Mouse (Mus musculus) forebrain, embryonic 12.5 days (tissue): ENCODE measurements around the gene Il20. TPM values are rescaled to one million over a fixed set of nuclear protein-coding genes. Genes with fewer than 3 reads are reported as not detected.

ENCODE experiments used
- ATAC-seq: fragments of 200-750 bp; cut with Nextera tagmentation; 2 replicates; pipeline ENCODE4 v1.8.0; 2017; ENCODE audit warnings: moderate TSS enrichment; ENCODE audit not compliant: low FRiP score
- H3K27ac ChIP-seq: fragments of 300-500 bp; sonication (generic); 2 replicates; pipeline ENCODE4 v1.5.1; 2016; ENCODE audit warnings: mild to moderate bottlenecking
- H3K27me3 ChIP-seq: fragments of 300-500 bp; sonication (generic); 2 replicates; pipeline ENCODE4 v1.6.1; 2016; ENCODE audit warnings: mild to moderate bottlenecking
- H3K36me3 ChIP-seq: fragments of 300-500 bp; sonication (generic); replicated peaks from 2 replicates; pipeline ENCODE4 v1.6.1; 2016; ENCODE audit warnings: mild to moderate bottlenecking
- H3K4me1 ChIP-seq: fragments of 300-500 bp; sonication (generic); 2 replicates; pipeline ENCODE4 v1.6.1; 2016
- H3K4me2 ChIP-seq: fragments of 300-500 bp; sonication (generic); 2 replicates; pipeline ENCODE4 v1.6.1; 2016; ENCODE audit warnings: mild to moderate bottlenecking, moderate library complexity
- H3K4me3 ChIP-seq: fragments of 300-500 bp; sonication (generic); replicated peaks from 2 replicates; pipeline ENCODE4 v1.5.1; 2016; ENCODE audit warnings: mild to moderate bottlenecking
- H3K9ac ChIP-seq: fragments of 300-500 bp; sonication (generic); 2 replicates; pipeline ENCODE4 v1.6.1; 2016; ENCODE audit warnings: mild to moderate bottlenecking
- H3K9me3 ChIP-seq: fragments of 300-500 bp; sonication (generic); 2 replicates; pipeline ENCODE4 v1.6.1; 2016
- WGBS: fragments of 180-500 bp; shearing (Covaris S2); methylation state at CpG from one replicate; pipeline ENCODE4 v1.1.7; 2016; 5-methylcytosine and 5-hydroxymethylcytosine counted together
- polyA plus RNA-seq: library from polyadenylated mRNA; unstranded; fragments of >200 nt; fragmentation: Nextera tagmentation; extraction: Ambion mirVana; gene quantifications from 2 replicates; pipeline ENCODE4 v1.2.1, GENCODE M21; 2016

The Il20 gene
- not detected in 2 replicates for polyA plus RNA-seq

DNA sequence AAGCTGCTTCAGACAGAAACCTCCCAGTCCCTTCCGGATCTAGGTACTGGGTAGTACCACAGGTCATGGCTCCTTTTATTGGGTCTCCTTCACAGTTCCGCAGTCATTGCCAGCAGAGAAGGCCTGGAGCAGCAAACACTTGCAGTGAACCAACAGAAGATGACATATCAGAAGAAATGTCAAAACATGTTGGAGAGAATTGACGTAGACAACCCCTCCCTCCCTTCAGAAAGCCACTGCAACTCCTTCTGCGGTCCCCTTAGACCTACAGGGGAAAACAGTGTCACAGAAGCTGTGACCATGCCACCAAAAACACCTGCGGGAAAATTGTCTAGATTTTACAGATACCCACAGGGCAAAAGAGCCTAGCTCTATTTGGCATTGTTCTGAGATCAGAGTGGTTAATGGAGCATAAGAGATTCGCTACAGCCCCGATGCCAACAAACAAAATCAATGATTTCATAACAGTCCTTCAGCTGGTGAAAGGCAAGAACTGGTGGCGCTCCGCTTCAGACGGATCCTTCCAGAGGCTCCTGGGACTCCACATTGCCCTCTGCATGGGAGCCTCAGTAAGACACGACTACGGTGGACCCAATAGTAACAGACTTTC, at the start of gene Il20:
Il20 (minus strand) TSS at position 51 of the 610 bp plus-strand sequence.
- no peak within 1 kb of the TSS for H3K4me2 ChIP-seq
- H3K4me1 ChIP-seq, result no peaks in the 10 kb centered on the region
- H3K9ac ChIP-seq, result no peak within 1 kb of the TSS
- WGBS, result 75% methylated on average over 12 of the region's 12 CpGs
- ATAC-seq, result no peak
- H3K27me3 ChIP-seq, result no peaks in the 10 kb centered on the region
- H3K27ac ChIP-seq, result no peak within 1 kb of the TSS
- H3K36me3 ChIP-seq, result no peaks in the 10 kb centered on the region
- H3K9me3 ChIP-seq, result no peaks in the 10 kb centered on the region
- H3K4me3 ChIP-seq, result no peak within 1 kb of the TSS

DNA sequence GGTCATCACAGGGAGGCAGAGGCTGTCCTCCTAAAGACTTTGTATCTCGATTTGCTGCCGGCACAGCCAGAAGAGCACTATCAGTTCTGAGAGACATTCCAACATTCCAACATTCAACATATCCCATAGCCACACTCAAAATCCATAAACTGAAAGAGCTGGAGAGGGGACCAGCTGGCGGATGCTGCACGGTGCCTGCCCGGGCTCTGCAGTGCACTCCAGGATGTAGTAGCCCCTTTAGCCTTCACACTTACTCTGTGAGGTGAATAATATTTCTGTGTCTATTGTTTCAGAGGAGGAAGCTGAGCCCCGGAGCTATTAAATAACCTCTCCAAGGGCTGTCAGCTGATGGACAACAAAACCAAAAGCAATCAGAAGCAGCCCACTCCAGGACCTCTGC, 35.7 kb upstream of the Il20 start:
- no peak for ATAC-seq
- H3K4me1 ChIP-seq, result no peaks in the 10 kb centered on the region
- H3K4me3 ChIP-seq, result no peak overlapping the region
- H3K9ac ChIP-seq, result no peak overlapping the region
- H3K27me3 ChIP-seq, result no peaks in the 10 kb centered on the region
- H3K36me3 ChIP-seq, result no peaks in the 10 kb centered on the region
- H3K4me2 ChIP-seq, result no peak overlapping the region
- 77% methylated on average over 6 of the region's 6 CpGs for WGBS
- no peak overlapping the region for H3K27ac ChIP-seq
- H3K9me3 ChIP-seq, result no peaks in the 10 kb centered on the region

DNA sequence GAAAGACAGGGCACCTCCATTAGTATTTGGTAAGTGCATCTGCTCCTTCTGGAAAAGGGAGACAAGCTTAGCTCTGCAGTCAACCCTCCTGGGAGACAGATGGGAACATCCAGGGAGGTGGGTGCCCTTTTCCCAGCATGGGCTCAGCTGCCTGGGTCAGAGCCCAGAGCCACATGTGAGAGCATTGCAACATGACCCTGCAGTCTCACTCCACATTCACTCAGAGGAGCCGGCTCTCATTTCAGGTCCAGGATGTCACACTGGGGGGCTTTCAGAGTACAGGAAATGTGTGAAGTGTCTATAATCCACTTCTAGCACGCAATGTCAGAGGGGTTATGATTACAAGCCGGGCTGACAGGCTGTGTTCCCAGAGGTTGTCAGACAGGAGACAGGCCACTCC, 30.6 kb upstream of the Il20 start:
- Histone ChIP-seq H3K4me1 (no peaks in the 10 kb centered on the region), H3K27ac (no peak overlapping the region), H3K9me3 (no peaks in the 10 kb centered on the region), H3K9ac (no peak overlapping the region), H3K36me3 (no peaks in the 10 kb centered on the region), H3K4me3 (no peak overlapping the region), H3K27me3 (no peaks in the 10 kb centered on the region), H3K4me2 (no peak overlapping the region)
- WGBS, result 74% methylated on average over 3 of the region's 3 CpGs
- no peak for ATAC-seq

DNA sequence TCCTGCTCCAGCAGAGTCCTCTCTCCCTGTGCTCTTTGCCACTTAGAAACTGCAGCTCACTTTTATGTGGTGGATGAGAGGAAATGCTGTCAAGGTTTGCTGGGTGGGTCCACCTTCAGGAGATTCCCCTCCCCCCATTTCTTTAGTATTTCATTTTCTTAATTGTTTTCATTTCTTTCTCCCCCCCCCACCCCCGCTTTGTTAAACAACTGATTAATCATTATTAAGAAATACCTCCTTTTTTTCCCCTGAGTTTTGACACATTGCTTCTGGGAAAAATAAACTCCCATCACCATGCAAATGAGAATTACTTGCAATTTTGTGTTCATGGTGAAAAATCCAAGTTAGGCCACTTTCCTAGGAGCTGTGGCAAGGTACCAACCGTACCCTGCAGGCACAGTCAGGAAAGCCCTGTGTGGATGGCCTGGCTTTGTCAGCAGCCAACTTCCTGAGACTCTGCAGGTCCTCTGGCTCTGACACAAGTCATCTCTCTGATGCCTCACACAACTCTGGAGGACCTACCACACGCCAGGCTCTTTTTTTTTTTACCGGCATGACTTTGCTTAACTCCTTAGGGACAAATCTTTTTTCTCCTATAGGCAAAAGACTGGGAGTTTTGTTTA, 28.9 kb upstream of the Il20 start, which contains the start of gene Il19:
Il19 (minus strand) TSS at position 51 of the 623 bp plus-strand sequence.
- 78% methylated on average over 4 of the region's 4 CpGs for whole genome bisulfite sequencing
- H3K4me2 ChIP-seq, result no peak within 1 kb of the TSS
- H3K27me3 ChIP-seq, result no peaks in the 10 kb centered on the region
- H3K4me3 ChIP-seq, result no peak within 1 kb of the TSS
- H3K9ac ChIP-seq, result no peak within 1 kb of the TSS
- no peaks in the 10 kb centered on the region for H3K9me3 ChIP-seq
- no peak for ATAC-seq
- H3K4me1 ChIP-seq, result no peaks in the 10 kb centered on the region
- no peaks in the 10 kb centered on the region for H3K36me3 ChIP-seq
- no peak within 1 kb of the TSS for H3K27ac ChIP-seq

DNA sequence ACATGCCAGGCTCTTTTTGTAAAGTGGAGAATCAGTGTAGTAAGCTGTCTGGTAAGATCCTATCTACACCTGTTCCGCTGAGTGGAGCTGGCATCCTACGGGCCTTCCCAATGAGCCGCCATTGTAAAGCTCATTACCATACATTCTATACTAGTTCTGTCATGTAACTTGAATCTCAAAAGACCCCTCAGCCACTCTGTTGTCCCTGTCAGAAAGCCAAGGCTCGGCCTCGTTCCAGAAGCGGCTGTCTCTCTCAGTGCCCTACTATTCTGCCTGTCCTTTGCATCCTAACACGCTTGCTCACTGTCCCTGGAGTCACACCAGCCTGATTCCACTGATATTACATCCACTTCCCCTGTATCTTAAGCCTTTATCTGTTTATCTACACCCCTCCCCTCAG, 26.9 kb upstream of the Il20 start:
- H3K4me2 ChIP-seq, result no peak overlapping the region
- H3K9ac ChIP-seq, result no peak overlapping the region
- ATAC-seq, result no peak
- 68% methylated on average over 7 of the region's 7 CpGs for WGBS
- H3K27ac ChIP-seq, result no peak overlapping the region
- H3K9me3 ChIP-seq, result no peaks in the 10 kb centered on the region
- no peaks in the 10 kb centered on the region for H3K4me1 ChIP-seq
- no peaks in the 10 kb centered on the region for H3K36me3 ChIP-seq
- H3K27me3 ChIP-seq, result no peaks in the 10 kb centered on the region
- no peak overlapping the region for H3K4me3 ChIP-seq

DNA sequence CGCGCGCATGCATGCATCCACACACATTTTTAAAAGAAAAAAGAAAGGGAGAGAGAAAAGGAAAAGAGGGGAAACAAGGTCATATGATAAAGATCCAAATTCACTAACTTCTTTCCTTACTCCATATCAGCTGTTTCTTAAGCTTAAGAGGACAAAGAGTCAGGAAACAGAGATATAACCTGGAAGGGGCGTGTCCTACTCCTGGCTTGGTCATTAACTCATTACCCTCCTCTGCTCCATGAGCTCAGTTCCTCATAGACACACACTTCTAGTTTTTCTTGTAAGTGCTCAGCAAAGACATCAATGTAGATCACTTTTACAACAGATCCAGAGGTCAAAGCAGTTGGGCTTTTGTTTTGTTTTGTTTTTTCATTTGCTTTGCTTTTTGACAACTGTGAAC, 25.9 kb upstream of the Il20 start:
- H3K4me2 ChIP-seq, result no peak overlapping the region
- no peak overlapping the region for H3K4me3 ChIP-seq
- no peaks in the 10 kb centered on the region for H3K27me3 ChIP-seq
- H3K36me3 ChIP-seq, result no peaks in the 10 kb centered on the region
- no peaks in the 10 kb centered on the region for H3K4me1 ChIP-seq
- H3K27ac ChIP-seq, result no peak overlapping the region
- no peak overlapping the region for H3K9ac ChIP-seq
- WGBS, result 93% methylated on average over 4 of the region's 4 CpGs
- ATAC-seq, result no peak
- H3K9me3 ChIP-seq, result no peaks in the 10 kb centered on the region

DNA sequence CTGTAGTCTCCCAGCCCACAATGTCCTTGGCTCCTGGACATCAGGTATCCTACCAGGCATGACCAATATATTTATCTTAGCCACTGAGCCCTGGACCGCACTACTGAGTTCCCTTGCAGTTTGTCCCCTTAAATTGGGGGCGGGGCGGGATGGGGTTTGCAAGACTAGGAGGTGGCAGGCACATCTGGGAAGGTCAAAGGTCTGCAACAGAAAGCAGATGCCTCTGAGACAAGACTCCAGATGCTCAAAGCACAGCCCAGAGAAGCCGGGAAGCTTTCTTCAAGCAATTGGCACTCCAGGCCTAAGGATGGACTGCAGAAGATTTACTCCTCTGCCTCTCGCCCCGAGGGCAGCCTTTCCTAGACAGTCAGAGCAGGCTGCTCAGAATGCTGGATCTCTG, 25.1 kb upstream of the Il20 start:
- 62% methylated on average over 6 of the region's 6 CpGs for WGBS
- no peak overlapping the region for H3K27ac ChIP-seq
- no peak overlapping the region for H3K4me2 ChIP-seq
- H3K9me3 ChIP-seq, result no peaks in the 10 kb centered on the region
- H3K36me3 ChIP-seq, result no peaks in the 10 kb centered on the region
- H3K9ac ChIP-seq, result no peak overlapping the region
- no peak for ATAC-seq
- H3K4me1 ChIP-seq, result no peaks in the 10 kb centered on the region
- H3K4me3 ChIP-seq, result no peak overlapping the region
- H3K27me3 ChIP-seq, result no peaks in the 10 kb centered on the region

DNA sequence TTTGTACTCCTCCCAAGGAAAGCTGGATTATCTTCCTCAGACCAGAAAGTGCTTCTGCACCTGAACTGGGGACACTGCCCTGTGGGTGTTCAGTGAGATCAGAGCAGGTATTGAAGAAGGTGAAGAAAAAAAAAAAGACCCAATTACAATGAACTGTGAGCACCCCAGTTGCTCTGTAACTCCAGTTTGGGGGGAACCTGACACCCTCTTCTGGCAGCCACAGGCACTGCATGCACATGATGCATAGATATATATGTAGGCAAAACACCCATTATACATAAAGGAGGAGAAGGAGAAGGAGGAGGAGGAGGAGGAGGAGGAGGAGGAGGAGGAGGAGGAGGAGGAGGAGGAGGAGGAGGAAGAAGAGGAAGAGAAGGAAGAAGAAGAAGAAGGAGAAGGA, 15.2 kb upstream of the Il20 start:
- H3K36me3 ChIP-seq, result no peaks in the 10 kb centered on the region
- H3K9me3 ChIP-seq, result no peaks in the 10 kb centered on the region
- no peak overlapping the region for H3K4me3 ChIP-seq
- no peak overlapping the region for H3K9ac ChIP-seq
- no peak for ATAC-seq
- H3K4me2 ChIP-seq, result no peak overlapping the region
- H3K27ac ChIP-seq, result no peak overlapping the region
- no peaks in the 10 kb centered on the region for H3K27me3 ChIP-seq
- no peaks in the 10 kb centered on the region for H3K4me1 ChIP-seq

DNA sequence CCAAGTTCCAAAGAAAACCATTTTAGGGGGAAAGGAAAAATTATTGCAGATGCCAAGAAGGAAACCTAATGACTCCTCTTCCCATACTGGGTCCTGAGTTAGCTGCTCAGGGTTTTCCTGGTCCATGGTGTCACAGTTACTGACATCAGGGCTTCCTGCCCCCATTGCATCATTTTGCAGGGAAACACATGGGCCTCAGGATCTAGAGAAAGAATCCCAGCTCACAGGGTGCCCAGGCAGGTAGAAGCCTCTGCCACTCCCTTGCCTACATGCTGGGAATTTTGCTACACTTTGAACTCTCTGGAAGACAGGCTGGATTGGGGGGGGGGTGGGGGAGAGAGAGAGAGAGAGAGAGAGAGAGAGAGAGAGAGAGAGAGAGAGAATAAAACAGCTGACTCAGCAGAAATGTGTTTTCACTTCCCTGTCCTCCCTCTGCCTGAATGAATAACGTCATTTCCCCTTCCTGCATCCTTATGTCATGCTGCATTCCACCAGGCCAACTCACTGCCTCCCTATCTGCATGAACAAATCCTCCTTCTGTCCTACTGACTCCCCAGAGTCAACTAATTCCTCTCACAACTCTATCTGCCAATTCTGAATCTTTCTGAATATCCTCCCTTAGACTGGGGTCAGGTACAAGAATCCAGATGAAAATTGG, 7.2 kb upstream of the Il20 start:
- no peak for ATAC-seq
- Histone ChIP-seq H3K27me3 (no peaks in the 10 kb centered on the region), H3K4me3 (no peak overlapping the region), H3K4me2 (no peak overlapping the region), H3K9ac (no peak overlapping the region), H3K4me1 (no peaks in the 10 kb centered on the region), H3K36me3 (no peaks in the 10 kb centered on the region), H3K27ac (no peak overlapping the region), H3K9me3 (no peaks in the 10 kb centered on the region)
- 42% methylated on average over 1 of the region's 1 CpGs for WGBS

DNA sequence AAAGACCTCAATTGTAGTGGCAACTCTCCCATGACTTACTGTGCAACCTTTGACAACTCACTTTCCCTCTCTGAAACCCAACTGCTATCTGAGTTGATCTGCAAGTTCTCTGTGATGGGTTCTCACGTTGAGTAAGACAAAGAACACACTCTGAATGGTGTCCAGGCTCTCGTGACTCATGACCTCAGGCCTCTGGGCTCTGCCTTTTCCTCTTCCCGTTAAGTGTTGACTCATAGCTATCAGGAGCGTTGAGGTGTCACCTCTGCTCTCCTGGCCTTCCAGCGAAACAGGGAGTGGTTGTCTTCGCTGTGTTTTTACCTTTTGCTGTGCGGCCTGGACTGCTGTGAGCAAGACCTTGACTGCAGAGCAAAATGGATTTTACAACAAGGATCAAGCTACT, 8.7 kb downstream of the Il20 start:
- WGBS, result 82% methylated on average over 7 of the region's 7 CpGs
- Histone ChIP-seq H3K4me2 (no peak overlapping the region), H3K9me3 (no peaks in the 10 kb centered on the region), H3K4me3 (no peak overlapping the region), H3K4me1 (no peaks in the 10 kb centered on the region), H3K27me3 (no peaks in the 10 kb centered on the region), H3K9ac (no peak overlapping the region), H3K27ac (no peak overlapping the region), H3K36me3 (no peaks in the 10 kb centered on the region)
- no peak for ATAC-seq

DNA sequence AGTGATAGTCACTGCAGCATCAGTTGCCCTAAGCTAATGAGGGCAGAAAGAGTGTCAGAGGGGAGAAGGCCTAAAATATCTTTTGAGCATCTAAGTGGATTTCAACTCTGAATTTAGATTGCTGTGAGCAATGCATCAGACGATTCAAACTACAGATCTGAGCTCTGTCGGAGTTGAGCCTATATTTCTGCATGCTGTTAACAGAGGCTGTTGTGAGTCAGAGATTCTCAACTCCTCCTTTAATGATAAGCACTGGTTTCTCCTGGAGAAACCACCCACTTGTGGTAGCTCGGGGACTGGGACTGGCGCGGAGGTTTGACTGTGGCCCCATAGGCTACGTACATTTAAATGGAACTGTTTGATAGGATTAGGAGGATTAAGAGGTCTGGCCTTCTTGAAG, 16.8 kb downstream of the Il20 start:
- H3K4me3 ChIP-seq, result no peak overlapping the region
- WGBS, result 25% methylated on average over 6 of the region's 6 CpGs

DNA sequence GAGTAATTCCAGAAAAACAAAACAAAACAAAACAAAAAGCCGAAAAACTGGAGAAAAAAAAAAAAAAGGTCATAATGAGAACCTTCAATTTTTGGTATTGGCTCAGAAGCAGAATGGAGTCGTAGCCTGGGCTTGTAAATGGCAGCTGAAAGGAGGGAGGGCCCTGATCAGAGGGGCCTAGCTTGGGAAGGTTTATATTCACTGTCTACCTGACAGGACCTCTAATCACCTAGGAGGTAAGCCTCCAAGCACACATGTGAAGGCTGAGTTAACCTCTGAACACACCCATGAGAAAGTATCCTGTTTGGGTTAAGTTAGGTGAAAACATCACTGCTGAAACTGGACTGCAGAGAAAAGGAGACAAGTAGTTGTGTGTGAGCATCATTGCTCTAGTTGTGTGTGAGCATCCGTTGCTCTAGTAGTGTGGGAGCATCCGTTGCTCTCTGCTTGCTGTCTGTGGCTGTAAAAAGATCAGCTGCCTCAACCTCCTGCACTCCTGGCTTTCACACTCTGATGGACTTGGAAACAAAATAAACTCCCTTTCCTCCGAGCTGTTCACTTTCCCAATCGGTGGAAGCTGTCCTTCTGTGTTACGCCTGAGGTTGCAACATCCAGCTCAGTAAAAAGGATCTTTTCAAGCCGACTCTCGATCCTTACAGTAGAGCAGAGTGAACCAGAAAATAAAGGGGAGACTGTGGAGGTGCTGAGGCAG, 17.8 kb downstream of the Il20 start:
- Histone ChIP-seq H3K9ac (no peak overlapping the region), H3K9me3 (no peaks in the 10 kb centered on the region), H3K27me3 (no peaks in the 10 kb centered on the region), H3K36me3 (no peaks in the 10 kb centered on the region), H3K4me1 (0 out of 2 replicates have a peak, but pooled peaks cover 2% of the 10 kb centered on the region), H3K4me3 (no peak overlapping the region), H3K4me2 (no peak overlapping the region), H3K27ac (no peak overlapping the region)
- 68% methylated on average over 9 of the region's 9 CpGs for WGBS
- no peak for ATAC-seq

More for the DNA sequence above, 16.8 kb downstream of the Il20 start:
- Histone ChIP-seq H3K4me2 (no peak overlapping the region), H3K36me3 (no peaks in the 10 kb centered on the region), H3K27ac (no peak overlapping the region), H3K9ac (no peak overlapping the region), H3K4me1 (0 out of 2 replicates have a peak, but pooled peaks cover 2% of the 10 kb centered on the region), H3K27me3 (no peaks in the 10 kb centered on the region), H3K9me3 (no peaks in the 10 kb centered on the region)
- ATAC-seq, result no peak
